Mouse (Mus musculus) left cerebral cortex, postnatal 14 days (tissue): ENCODE measurements at regions not wholly inside any gene's neighbourhood (a gene's known extent, or its start where the extent isn't known, plus 50 kb on each side); places are given as distances from the start of the nearest gene placed in this dataset.

Source experiments
- DNase-seq, 2 experiments: peaks; one replicate each; pipeline ENCODE4 v3.0.0; 2021 to 2022; ENCODE audit warnings: low spot score in 2 of 2, mixed read lengths in 1 of 2
- intact Hi-C: fragments of 180-260 bp; cut with DNase I; formaldehyde crosslinking; loops from one replicate; pipeline ENCODE4 v1.15.1; 2025

GRCm38 (mm10) chr14:25176206-25176605 lies 282.8 kb upstream of the Zmiz1 start:
- intact Hi-C loops: no loop called here
- DNase-seq: no peak

GRCm38 (mm10) chr14:25180126-25180525 lies 278.9 kb upstream of the Zmiz1 start:
- intact Hi-C loops: no loop called here
- no peak for DNase-seq

GRCm38 (mm10) chr14:25181406-25181805 lies 277.6 kb upstream of the Zmiz1 start:
- intact Hi-C loops: no loop called here
- DNase-seq: no peak

GRCm38 (mm10) chr14:25184042-25184441 lies 274.9 kb upstream of the Zmiz1 start:
- intact Hi-C loops: no loop called here
- DNase-seq: no peak

- intact Hi-C loops: no loop called here
These were observed 274.1 kb upstream of the Zmiz1 start for GRCm38 (mm10) chr14:25184875-25185274.

GRCm38 (mm10) chr14:25185556-25185958 lies 273.4 kb upstream of the Zmiz1 start:
- no peak for DNase-seq
- intact Hi-C loops: no loop called here

More at GRCm38 (mm10) chr14:25184875-25185274, 274.1 kb upstream of the Zmiz1 start:
- DNase-seq: no peak

- intact Hi-C loops: no loop called here
- DNase-seq: peak; percentile 34 to 75
These were observed 272.8 kb upstream of the Zmiz1 start for GRCm38 (mm10) chr14:25185959-25186771.

GRCm38 (mm10) chr14:25187715-25188114 lies 271.3 kb upstream of the Zmiz1 start:
- intact Hi-C loops: no loop called here
- DNase-seq: peak; percentile 58 to 73

- intact Hi-C loops: no loop called here
- DNase-seq: no peak
These were observed 269.7 kb upstream of the Zmiz1 start for GRCm38 (mm10) chr14:25189256-25189655.

GRCm38 (mm10) chr14:25190680-25191270 lies 268.2 kb upstream of the Zmiz1 start:
- intact Hi-C loops: no loop called here

GRCm38 (mm10) chr14:25196820-25197219 lies 262.2 kb upstream of the Zmiz1 start:
- no peak for DNase-seq
- intact Hi-C loops: no loop called here

More at GRCm38 (mm10) chr14:25190680-25191270, 268.2 kb upstream of the Zmiz1 start:
- no peak for DNase-seq

- DNase-seq: no peak
- intact Hi-C loops: no loop called here
These were observed 259.1 kb upstream of the Zmiz1 start for GRCm38 (mm10) chr14:25199900-25200299.

- intact Hi-C loops: no loop called here
These were observed 258.3 kb upstream of the Zmiz1 start for GRCm38 (mm10) chr14:25200656-25201179.

GRCm38 (mm10) chr14:25202312-25202711 lies 256.7 kb upstream of the Zmiz1 start:
- DNase-seq: no peak
- intact Hi-C loops: no loop called here

More at GRCm38 (mm10) chr14:25200656-25201179, 258.3 kb upstream of the Zmiz1 start:
- DNase-seq: no peak

- DNase-seq: no peak
- intact Hi-C loops: no loop called here
These were observed 254.9 kb upstream of the Zmiz1 start for GRCm38 (mm10) chr14:25204091-25204490.

GRCm38 (mm10) chr14:25206855-25207254 lies 252.1 kb upstream of the Zmiz1 start:
- no peak for DNase-seq
- intact Hi-C loops: no loop called here

- no peak for DNase-seq
- intact Hi-C loops: no loop called here
These were observed 251.6 kb upstream of the Zmiz1 start for GRCm38 (mm10) chr14:25207422-25207821.

- no peak for DNase-seq
- intact Hi-C loops: no loop called here
These were observed 250.5 kb upstream of the Zmiz1 start for GRCm38 (mm10) chr14:25208221-25209056.

GRCm38 (mm10) chr14:25213056-25213455 lies 245.9 kb upstream of the Zmiz1 start:
- intact Hi-C loops: no loop called here
- DNase-seq: no peak

GRCm38 (mm10) chr14:25223091-25223490 lies 235.9 kb upstream of the Zmiz1 start:
- intact Hi-C loops: no loop called here
- DNase-seq: no peak
